Mouse (Mus musculus): ENCODE data around the gene Rbfox1. TPM values are rescaled to one million over a fixed set of nuclear protein-coding genes. Genes with fewer than 3 reads are reported as not detected.

Rbfox1 gene
- total and polyA plus RNA-seq, 3 experiments = not detected

- H3K9ac ChIP-seq (ENCODE audit: control insufficient read depth, low read depth, low read length, poor library complexity, severe bottlenecking) = no peak overlapping the region
- no peaks in the 10 kb centered on the region for H3K36me3 ChIP-seq (ENCODE audit: control insufficient read depth in 1 of 2, insufficient read depth in 2 of 2, low read length in 2 of 2)
- H3K79me2 ChIP-seq (ENCODE audit: control insufficient read depth, insufficient read depth, low read length, poor library complexity) = no peaks in the 10 kb centered on the region
- H3K9me3 ChIP-seq (replicated peaks; ENCODE audit: insufficient read depth, low read length) = no peaks in the 10 kb centered on the region
- DNase-seq (ENCODE audit: low read depth, low spot score) = no peak
- no peaks in the 10 kb centered on the region for H3K27me3 ChIP-seq (ENCODE audit: control insufficient read depth in 1 of 2, insufficient read depth in 2 of 2, low read length in 2 of 2)
- no peak overlapping the region for H3K4me3 ChIP-seq (ENCODE audit: control insufficient read depth in 1 of 2, insufficient read depth in 1 of 2, low read depth in 2 of 2, low read length in 2 of 2)
- H3K27ac ChIP-seq (ENCODE audit: control insufficient read depth, low read depth, low read length) = no peak overlapping the region
- TF ChIP-seq TAL1 (IDR thresholded peaks at IDR 0.05; ENCODE audit: low read length) (no peak), MYB (IDR thresholded peaks at IDR 0.05; ENCODE audit: low read depth, low read length) (no peak), CHD1 (IDR thresholded peaks at IDR 0.05; ENCODE audit: low read depth, low read length) (no peak), USF2 (IDR thresholded peaks at IDR 0.05; ENCODE audit: borderline replicate concordance in 1 of 2, insufficient read depth in 1 of 2, low read depth in 1 of 2, low read length in 2 of 2) (no peak), CHD2 (IDR thresholded peaks at IDR 0.05; ENCODE audit: low read length) (no peak), MYC (IDR thresholded peaks at IDR 0.05; ENCODE audit: low read depth, low read length) (no peak), MAX (IDR thresholded peaks at IDR 0.05; ENCODE audit: low read length) (no peak), HCFC1 (IDR thresholded peaks at IDR 0.05; ENCODE audit: low read depth, low read length) (no peak), E2F4 (IDR thresholded peaks at IDR 0.05; ENCODE audit: borderline replicate concordance, low read depth, low read length) (no peak), TBP (IDR thresholded peaks at IDR 0.05; ENCODE audit: low read depth, low read length) (no peak), CTCF (IDR thresholded peaks at IDR 0.05 in 2 of 3, conservative IDR thresholded peaks at IDR 0.05 in 1 of 3; ENCODE audit: control insufficient read depth in 1 of 3, insufficient read depth in 1 of 3, low read depth in 2 of 3, low read length in 3 of 3, poor library complexity in 1 of 3, severe bottlenecking in 1 of 3) (no peak), MAFK (IDR thresholded peaks at IDR 0.05; ENCODE audit: borderline replicate concordance, low read depth, low read length) (no peak), ELF1 (IDR thresholded peaks at IDR 0.05; ENCODE audit: low read depth, low read length) (no peak), ZMIZ1 (IDR thresholded peaks at IDR 0.05; ENCODE audit: low read depth, low read length) (no peak), EP300 (IDR thresholded peaks at IDR 0.05; ENCODE audit: low read depth in 1 of 2, low read length in 2 of 2) (no peak), ZC3H11A (IDR thresholded peaks at IDR 0.05; ENCODE audit: low read depth, low read length) (no peak), SMC3 (IDR thresholded peaks at IDR 0.05; ENCODE audit: low read depth, low read length) (no peak), UBTF (IDR thresholded peaks at IDR 0.05; ENCODE audit: borderline replicate concordance, insufficient read depth, low read depth, low read length) (no peak), MEF2A (IDR thresholded peaks at IDR 0.05; ENCODE audit: extremely low read depth, insufficient replicate concordance, low read depth, low read length, poor library complexity, severe bottlenecking) (no peak)
- no peaks in the 10 kb centered on the region for H3K4me1 ChIP-seq (ENCODE audit: control insufficient read depth in 1 of 2, insufficient read depth in 2 of 2, low read length in 2 of 2)
Observed at GRCm38 (mm10) chr16:6769495-6770237, 884.5 kb downstream of the Rbfox1 start.
